Mouse (Mus musculus) midbrain, postnatal 0 days (tissue): ENCODE measurements at regions not wholly inside any gene's neighbourhood (a gene's known extent, or its start where the extent isn't known, plus 50 kb on each side); places are given as distances from the start of the nearest gene placed in this dataset.

Source experiments
- ATAC-seq: fragments of 200-750 bp; cut with Nextera tagmentation; 2 replicates; pipeline ENCODE4 v1.8.0; 2017; ENCODE audit warnings: moderate number of reproducible peaks, mild to moderate bottlenecking, moderate TSS enrichment, moderate library complexity; ENCODE audit not compliant: low FRiP score
- DNase-seq: peaks from one replicate; pipeline ENCODE4 v3.0.0-alpha.2; 2015; ENCODE audit warnings: low spot score
- H3K27ac ChIP-seq: fragments of 300-500 bp; sonication (generic); 2 replicates; pipeline ENCODE4 v1.5.1; 2014; ENCODE audit warnings: low read depth, mild to moderate bottlenecking, low read length, mixed read lengths
- H3K27me3 ChIP-seq: fragments of 300-500 bp; sonication (generic); 2 replicates; pipeline ENCODE4 v1.6.1; 2014; ENCODE audit warnings: low read length, control low read depth, mixed read lengths; ENCODE audit not compliant: insufficient read depth
- H3K36me3 ChIP-seq: fragments of 300-500 bp; sonication (generic); 2 replicates; pipeline ENCODE4 v1.6.1; 2014; ENCODE audit warnings: low read length, control low read depth, mixed read lengths; ENCODE audit not compliant: insufficient read depth
- H3K4me1 ChIP-seq: fragments of 300-500 bp; sonication (generic); 2 replicates; pipeline ENCODE4 v1.6.1; 2014; ENCODE audit warnings: mild to moderate bottlenecking, control low read depth, antibody characterized with exemption, low read length, mixed read lengths; ENCODE audit not compliant: insufficient read depth
- H3K4me2 ChIP-seq: fragments of 300-500 bp; sonication (generic); 2 replicates; pipeline ENCODE4 v1.6.1; 2014; ENCODE audit warnings: low read depth, mild to moderate bottlenecking, low read length, mixed read lengths; ENCODE audit not compliant: poor library complexity, severe bottlenecking
- H3K4me3 ChIP-seq: fragments of 300-500 bp; sonication (generic); 2 replicates; pipeline ENCODE4 v1.5.1; 2014; ENCODE audit warnings: low read depth, mild to moderate bottlenecking, low read length, moderate library complexity
- H3K9ac ChIP-seq: fragments of 300-500 bp; sonication (generic); replicated peaks from 2 replicates; pipeline ENCODE4 v1.6.1; 2014; ENCODE audit warnings: mild to moderate bottlenecking, low read length, moderate library complexity, mixed read lengths; ENCODE audit not compliant: poor library complexity, severe bottlenecking
- H3K9me3 ChIP-seq: fragments of 300-500 bp; sonication (generic); 2 replicates; pipeline ENCODE4 v1.6.1; 2016; ENCODE audit warnings: low read length, control low read depth
- CTCF ChIP-seq: IDR thresholded peaks from 2 replicates; pipeline ENCODE4 v1.5.1; 2016; ENCODE audit warnings: antibody characterized with exemption, mild to moderate bottlenecking
- WGBS: fragments of 180-500 bp; shearing (Covaris S2); extraction: QIAGEN DNeasy Blood & Tissue Kit; methylation state at CpG from one replicate; pipeline ENCODE4 v1.1.7; 2014; 5-methylcytosine and 5-hydroxymethylcytosine counted together

GRCm38 (mm10) chr12:92186448-92187132 is 337.6 kb upstream of the Sel1l start:
- H3K4me3 ChIP-seq, result no peak overlapping the region
- ATAC-seq, result no peak
- no peaks in the 10 kb centered on the region for H3K4me1 ChIP-seq
- DNase-seq, result peak; percentile 13
- H3K27me3 ChIP-seq, result no peaks in the 10 kb centered on the region
- H3K4me2 ChIP-seq, result no peak overlapping the region
- H3K9ac ChIP-seq, result no peak overlapping the region
- H3K9me3 ChIP-seq, result no peaks in the 10 kb centered on the region
- no peak for TF ChIP-seq CTCF
- 83% methylated on average over 6 of the region's 6 CpGs for WGBS
- no peaks in the 10 kb centered on the region for H3K36me3 ChIP-seq
- H3K27ac ChIP-seq, result no peak overlapping the region

GRCm38 (mm10) chr12:92179292-92179691 is 330.3 kb upstream of the Sel1l start:
- Histone ChIP-seq H3K9me3 (no peaks in the 10 kb centered on the region), H3K36me3 (no peaks in the 10 kb centered on the region), H3K27me3 (no peaks in the 10 kb centered on the region), H3K4me1 (no peaks in the 10 kb centered on the region), H3K4me2 (no peak overlapping the region), H3K4me3 (no peak overlapping the region), H3K9ac (no peak overlapping the region), H3K27ac (no peak overlapping the region)
- DNase-seq, result peak; percentile 13
- ATAC-seq, result no peak
- TF ChIP-seq CTCF, result no peak
- 74% methylated on average over 5 of the region's 5 CpGs for WGBS

- no peaks in the 10 kb centered on the region for H3K27me3 ChIP-seq
- no peak overlapping the region for H3K4me3 ChIP-seq
- H3K27ac ChIP-seq, result no peak overlapping the region
- H3K4me1 ChIP-seq, result 0 out of 2 replicates have a peak, but pooled peaks cover 2% of the 10 kb centered on the region
- TF ChIP-seq CTCF, result no peak
- H3K36me3 ChIP-seq, result no peaks in the 10 kb centered on the region
- no peak for ATAC-seq
- H3K4me2 ChIP-seq, result no peak overlapping the region
- peak; percentile 17 for DNase-seq
- H3K9me3 ChIP-seq, result no peaks in the 10 kb centered on the region
- no peak overlapping the region for H3K9ac ChIP-seq
Measured at GRCm38 (mm10) chr12:92156726-92157125, 307.8 kb upstream of the Sel1l start.

GRCm38 (mm10) chr12:92152922-92153235 is 303.9 kb upstream of the Sel1l start:
- no peak for ATAC-seq
- DNase-seq, result no peak
- no peaks in the 10 kb centered on the region for H3K27me3 ChIP-seq

GRCm38 (mm10) chr12:92152043-92152921 is 303.3 kb upstream of the Sel1l start:
- 46% methylated on average over 4 of the region's 4 CpGs for WGBS
- H3K9ac ChIP-seq, result no peak overlapping the region

More at GRCm38 (mm10) chr12:92152922-92153235, 303.9 kb upstream of the Sel1l start:
- no peak overlapping the region for H3K4me3 ChIP-seq
- no peak overlapping the region for H3K9ac ChIP-seq
- no peak overlapping the region for H3K4me2 ChIP-seq
- no peak overlapping the region for H3K27ac ChIP-seq
- WGBS, result 79% methylated on average over 2 of the region's 2 CpGs
- no peak for TF ChIP-seq CTCF
- H3K4me1 ChIP-seq, result 0 out of 2 replicates have a peak, but pooled peaks cover 2% of the 10 kb centered on the region
- no peaks in the 10 kb centered on the region for H3K36me3 ChIP-seq
- H3K9me3 ChIP-seq, result no peaks in the 10 kb centered on the region

GRCm38 (mm10) chr12:92137539-92137938 is 288.6 kb upstream of the Sel1l start:
- Histone ChIP-seq H3K4me3 (no peak overlapping the region), H3K36me3 (no peaks in the 10 kb centered on the region), H3K27ac (no peak overlapping the region), H3K9me3 (no peaks in the 10 kb centered on the region), H3K9ac (no peak overlapping the region), H3K4me2 (no peak overlapping the region), H3K4me1 (no peaks in the 10 kb centered on the region), H3K27me3 (no peaks in the 10 kb centered on the region)
- TF ChIP-seq CTCF, result no peak
- no peak for ATAC-seq
- no peak for DNase-seq
- WGBS, result 81% methylated on average over 4 of the region's 4 CpGs

More at GRCm38 (mm10) chr12:92152043-92152921, 303.3 kb upstream of the Sel1l start:
- Histone ChIP-seq H3K4me3 (no peak overlapping the region), H3K4me1 (0 out of 2 replicates have a peak, but pooled peaks cover 2% of the 10 kb centered on the region), H3K27ac (no peak overlapping the region), H3K36me3 (no peaks in the 10 kb centered on the region), H3K27me3 (no peaks in the 10 kb centered on the region), H3K9me3 (no peaks in the 10 kb centered on the region), H3K4me2 (no peak overlapping the region)
- peak; percentile 31 for DNase-seq
- no peak for ATAC-seq
- no peak for TF ChIP-seq CTCF
